Mouse (Mus musculus) adrenal gland, postnatal 25 days (tissue): ENCODE results near the gene Tnnt1. TPM values are rescaled to one million over a fixed set of nuclear protein-coding genes. Genes with fewer than 3 reads are reported as not detected.
A peak's percentile ranks its signal among the peaks of the same experiment; 100 is the strongest.
"Not testable (repeated sequence)": the region's sequence is repeated elsewhere in the genome, so short reads cannot be mapped to it uniquely, and the experiment has no call there.

ENCODE experiments used
- DNase-seq: peaks from one replicate; pipeline ENCODE4 v3.0.0; 2021; ENCODE audit warnings: mixed read lengths
- long read RNA-seq: library from polyadenylated mRNA; stranded (forward); transcript quantifications from one replicate; pipeline ENCODE4 v2.0.0, GENCODE M21; 2021
- total RNA-seq: library from RNA; stranded (reverse); gene quantifications from 2 replicates; pipeline ENCODE4 v1.2.3, GENCODE M21; 2021

The Tnnt1 gene
- 0.94 and 2.2 TPM in 2 replicates for total RNA-seq
- long read RNA-seq, partial matches to known transcripts: 1 of 1 reads
- long read RNA-seq, other reads (novel, unspliced or antisense): 0 of 1 reads

- no peak for DNase-seq
Observed at GRCm38 (mm10) chr7:4516332-4517050, at the start of gene Tnnt1. Tnnt1 (minus strand) TSS chr7:4516382.

- DNase-seq: no peak
Observed at GRCm38 (mm10) chr7:4562660-4563059, 46.5 kb upstream of the Tnnt1 start.

GRCm38 (mm10) chr7:4557167-4557560 is 41.0 kb upstream of the Tnnt1 start:
- DNase-seq: no peak

- DNase-seq: peak; percentile 75
Observed at GRCm38 (mm10) chr7:4556256-4557166, 40.3 kb upstream of the Tnnt1 start.

GRCm38 (mm10) chr7:4547221-4547641 is 31.0 kb upstream of the Tnnt1 start, which contains the start of gene Syt5:
Syt5 (minus strand) TSS chr7:4547541.
- DNase-seq: no peak

GRCm38 (mm10) chr7:4546591-4547131 is 30.5 kb upstream of the Tnnt1 start:
- DNase-seq: peak; percentile 78

- DNase-seq: no peak
Observed at GRCm38 (mm10) chr7:4546050-4546449, 29.9 kb upstream of the Tnnt1 start.

- no peak for DNase-seq
Observed at GRCm38 (mm10) chr7:4542013-4542412, 25.8 kb upstream of the Tnnt1 start.

GRCm38 (mm10) chr7:4541344-4541743 is 25.2 kb upstream of the Tnnt1 start:
- no peak for DNase-seq

GRCm38 (mm10) chr7:4539019-4539418 is 22.8 kb upstream of the Tnnt1 start:
- DNase-seq: no peak

GRCm38 (mm10) chr7:4537181-4537580 is 21.0 kb upstream of the Tnnt1 start:
- DNase-seq: no peak

- no peak for DNase-seq
Observed at GRCm38 (mm10) chr7:4536369-4536768, 20.2 kb upstream of the Tnnt1 start.

- peak; percentile 68 for DNase-seq
Observed at GRCm38 (mm10) chr7:4532005-4532729, 16.0 kb upstream of the Tnnt1 start, which contains the start of gene Dnaaf3. Dnaaf3 (minus strand) TSS chr7:4532453.

- DNase-seq: not testable (repeated sequence)
Observed at GRCm38 (mm10) chr7:4530166-4530565, 14.0 kb upstream of the Tnnt1 start.

GRCm38 (mm10) chr7:4527302-4527689 is 11.1 kb upstream of the Tnnt1 start:
- no peak for DNase-seq

GRCm38 (mm10) chr7:4526341-4527301 is 10.4 kb upstream of the Tnnt1 start:
- DNase-seq: peak; percentile 60

- peak; percentile 23 for DNase-seq
Observed at GRCm38 (mm10) chr7:4524212-4524922, 8.2 kb upstream of the Tnnt1 start, which contains the start of gene Tnni3. Tnni3 (minus strand) TSS chr7:4524229.

GRCm38 (mm10) chr7:4523205-4524130 is 7.3 kb upstream of the Tnnt1 start:
- DNase-seq: no peak

- DNase-seq: no peak
Observed at GRCm38 (mm10) chr7:4522292-4522691, 6.1 kb upstream of the Tnnt1 start.
